Mouse (Mus musculus): Measurements from ENCODE around the gene Eif4e2.

DNA sequence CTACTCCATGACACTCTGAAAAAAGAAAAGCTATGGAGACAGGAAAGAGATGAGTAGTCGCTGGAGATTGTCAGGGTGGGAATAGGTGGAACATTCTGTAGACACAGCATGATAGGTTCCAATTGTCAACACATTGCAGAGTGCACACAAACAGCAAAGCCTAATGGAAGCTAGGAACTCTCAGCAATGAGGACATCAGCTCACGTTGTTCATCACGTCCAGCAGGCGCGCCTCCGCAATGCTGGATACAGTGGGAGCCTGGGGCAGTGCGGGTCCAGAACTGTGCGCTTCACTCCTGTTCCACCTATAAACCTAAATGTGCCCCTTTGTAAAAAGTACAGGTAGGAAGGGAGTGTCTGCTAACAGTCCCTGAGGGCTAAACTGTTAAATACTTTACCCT, 29.3 kb downstream of the Eif4e2 start:
- TF ChIP-seq POLR2A (IDR thresholded peaks at IDR 0.05; ENCODE audit: control insufficient read depth, low read depth, low read length): no peak
- TF ChIP-seq CTCF (IDR thresholded peaks at IDR 0.05; ENCODE audit: control insufficient read depth, insufficient read depth, insufficient replicate concordance, low read depth, low read length): no peak
